Mouse (Mus musculus): ENCODE data around the gene 1700025G04Rik. TPM values are rescaled to one million over a fixed set of nuclear protein-coding genes. Genes with fewer than 3 reads are reported as not detected.

1700025G04Rik gene
- total and polyA plus RNA-seq, 3 experiments = 1.5 to 19.5 (median 12.8) TPM

DNA sequence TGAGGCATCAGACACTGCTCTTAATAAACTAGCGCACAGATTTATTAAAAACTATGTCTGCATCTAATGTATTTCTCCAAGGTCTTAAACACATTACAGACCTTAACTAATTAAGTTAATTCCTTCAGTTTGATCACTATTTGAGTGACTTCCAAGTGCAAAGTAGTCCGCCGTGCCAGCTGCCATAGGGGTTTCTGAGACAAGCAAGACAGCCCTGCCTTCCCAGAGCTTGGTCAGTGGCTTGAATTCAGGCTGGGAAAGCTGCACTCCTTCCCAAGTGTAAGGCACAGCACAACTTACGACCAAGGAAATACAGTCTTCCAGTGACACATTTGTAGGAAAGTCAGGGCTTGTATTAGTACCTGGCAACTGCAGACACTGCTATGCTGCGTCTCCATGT lies 4.4 kb downstream of the 1700025G04Rik start:
- dilution Hi-C loops (cut with MboI; ENCODE audit: extremely low pct_ligation_motif_present, extremely low pct_unique_long_range_greater_than_20kb, low sequenced_read_pairs) = no loop called here
- peaks cover 2 to 25% of the 10 kb centered on the region in 2 experiments; a peak in 2 of 4 replicates for H3K4me1 ChIP-seq (ENCODE audit: control insufficient read depth in 1 of 2, insufficient read depth in 2 of 2)
- H3K4me3 ChIP-seq (replicated peaks in 1 of 3; ENCODE audit: low read depth in 2 of 3, low read length in 2 of 3, poor library complexity in 1 of 3) = no peak overlapping the region
- in situ Hi-C loops (cut with MboI; ENCODE audit: low pct_ligation_motif_present, low pct_unique_long_range_greater_than_20kb, low sequenced_read_pairs) = no loop called here
- peaks cover 0 to 3% of the 10 kb centered on the region in 2 experiments for H3K36me3 ChIP-seq (replicated peaks in 1 of 2; ENCODE audit: control insufficient read depth in 1 of 2, insufficient read depth in 1 of 2, low read length in 1 of 2)
- H3K27ac ChIP-seq (ENCODE audit: insufficient read depth, low read depth) = no peak overlapping the region
- DNase-seq (ENCODE audit: extremely low read depth) = no peak
- no peak for TF ChIP-seq BHLHE40 (IDR thresholded peaks at IDR 0.05; ENCODE audit: low read depth, low read length)
- TF ChIP-seq MAFK (IDR thresholded peaks at IDR 0.05; ENCODE audit: insufficient replicate concordance, low read length) = no peak
- no peak for TF ChIP-seq JUND (conservative IDR thresholded peaks at IDR 0.05; ENCODE audit: low read depth, low read length)
- no peak for TF ChIP-seq EP300 (IDR thresholded peaks at IDR 0.05; ENCODE audit: low read length)
- TF ChIP-seq ZMIZ1 (IDR thresholded peaks at IDR 0.05; ENCODE audit: low read depth, low read length) = no peak
- TF ChIP-seq SMC3 (IDR thresholded peaks at IDR 0.05; ENCODE audit: low read depth, low read length) = no peak
- TF ChIP-seq CHD1 (IDR thresholded peaks at IDR 0.05; ENCODE audit: low read depth, low read length) = no peak
- TF ChIP-seq CTCF (conservative IDR thresholded peaks at IDR 0.05 in 1 of 2, IDR thresholded peaks at IDR 0.05 in 1 of 2; ENCODE audit: low read depth in 2 of 2, low read length in 2 of 2) = no peak
- no peak for TF ChIP-seq RAD21 (IDR thresholded peaks at IDR 0.05; ENCODE audit: low read depth, low read length)
- TF ChIP-seq IRF4 (IDR thresholded peaks at IDR 0.05; ENCODE audit: low read depth, low read length) = no peak
- H3K9me3 ChIP-seq (replicated peaks; ENCODE audit: low read length) = no peaks in the 10 kb centered on the region
- no peaks in the 10 kb centered on the region for H3K79me2 ChIP-seq (replicated peaks; ENCODE audit: control insufficient read depth, extremely low read depth, insufficient read depth, poor library complexity, severe bottlenecking)
- no peak overlapping the region for H3K4me2 ChIP-seq (ENCODE audit: insufficient read depth, low read depth, poor library complexity, severe bottlenecking)
- no peak overlapping the region for H3K9ac ChIP-seq (ENCODE audit: insufficient read depth, low read depth)
- H3K27me3 ChIP-seq (replicated peaks) = no peaks in the 10 kb centered on the region

DNA sequence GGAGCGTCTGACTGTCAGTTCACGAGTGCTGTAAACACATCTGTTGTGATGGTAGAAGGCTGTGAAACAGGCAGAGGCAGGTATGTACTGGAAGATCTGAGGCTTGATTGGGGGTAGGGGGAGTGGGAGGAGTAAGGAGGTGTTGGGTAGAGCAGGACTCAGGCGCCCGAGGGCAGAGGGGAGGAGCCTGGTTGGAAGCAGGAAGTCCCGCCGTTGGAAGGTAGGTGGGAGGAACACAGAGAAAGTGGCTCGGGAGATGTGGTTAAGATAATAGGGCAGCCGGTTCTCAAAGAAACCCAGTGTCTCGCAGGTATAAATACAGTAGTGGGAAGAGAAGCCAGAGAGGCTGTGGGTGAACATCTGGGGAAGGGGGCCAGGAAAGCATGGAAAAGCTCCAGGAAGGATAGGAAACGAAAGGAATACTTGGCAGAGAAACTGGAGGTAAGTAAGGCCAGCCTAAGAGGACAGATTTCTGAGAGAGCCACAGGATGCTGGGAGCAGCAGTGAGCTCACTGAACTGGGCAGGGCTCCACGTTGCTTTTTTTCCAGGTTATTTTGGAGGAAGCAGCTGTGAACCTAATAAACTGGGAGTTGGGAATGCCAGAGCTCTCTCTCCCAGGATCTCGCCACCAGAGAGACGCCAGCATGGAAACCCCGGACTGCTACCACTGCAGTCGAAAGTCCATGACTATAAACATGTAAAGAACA lies 5.1 kb downstream of the 1700025G04Rik start:
- dilution Hi-C loops (cut with MboI; ENCODE audit: extremely low pct_ligation_motif_present, extremely low pct_unique_long_range_greater_than_20kb, low sequenced_read_pairs) (no loop called here), in situ Hi-C loops (cut with MboI; ENCODE audit: low pct_ligation_motif_present, low pct_unique_long_range_greater_than_20kb, low sequenced_read_pairs) (no loop called here)
- Histone ChIP-seq H3K4me2 (ENCODE audit: insufficient read depth, low read depth, poor library complexity, severe bottlenecking) (peak overlapping the region; percentile 51), H3K79me2 (replicated peaks; ENCODE audit: control insufficient read depth, extremely low read depth, insufficient read depth, poor library complexity, severe bottlenecking) (no peaks in the 10 kb centered on the region), H3K4me3 (replicated peaks in 1 of 3; ENCODE audit: low read depth in 2 of 3, low read length in 2 of 3, poor library complexity in 1 of 3) (no peak overlapping the region), H3K9me3 (replicated peaks; ENCODE audit: low read length) (no peaks in the 10 kb centered on the region), H3K4me1 (ENCODE audit: control insufficient read depth in 1 of 2, insufficient read depth in 2 of 2) (peaks cover 0 to 24% of the 10 kb centered on the region in 2 experiments; a peak in 2 of 4 replicates), H3K27me3 (replicated peaks) (no peaks in the 10 kb centered on the region), H3K9ac (ENCODE audit: insufficient read depth, low read depth) (no peak overlapping the region), H3K36me3 (replicated peaks in 1 of 2; ENCODE audit: control insufficient read depth in 1 of 2, insufficient read depth in 1 of 2, low read length in 1 of 2) (peaks cover 0 to 3% of the 10 kb centered on the region in 2 experiments), H3K27ac (ENCODE audit: insufficient read depth, low read depth) (no peak overlapping the region)
- no peak for DNase-seq (ENCODE audit: extremely low read depth)
- no peak for TF ChIP-seq UBTF (IDR thresholded peaks at IDR 0.05; ENCODE audit: low read depth, low read length)
- no peak for TF ChIP-seq JUND (conservative IDR thresholded peaks at IDR 0.05; ENCODE audit: low read depth, low read length)
- TF ChIP-seq ZC3H11A (IDR thresholded peaks at IDR 0.05; ENCODE audit: low read depth, low read length) = no peak
- TF ChIP-seq IRF4 (IDR thresholded peaks at IDR 0.05; ENCODE audit: low read depth, low read length) = no peak
- no peak for TF ChIP-seq ZMIZ1 (IDR thresholded peaks at IDR 0.05; ENCODE audit: low read depth, low read length)
- TF ChIP-seq MXI1 (IDR thresholded peaks at IDR 0.05; ENCODE audit: low read depth, low read length) = no peak
